Mouse (Mus musculus) heart, adult 2 months (tissue): ENCODE results near the gene Crip2.

Experiments
- CTCF ChIP-seq: fragments of 200-600 bp; IDR thresholded peaks from 2 replicates; pipeline ENCODE4 v1.8.1; 2022; ENCODE audit warnings: antibody characterized with exemption, mild to moderate bottlenecking, moderate library complexity
- EP300 ChIP-seq: fragments of 200-500 bp; IDR thresholded peaks from 2 replicates; pipeline ENCODE4 v1.6.1; 2011; ENCODE audit warnings: low read depth, low read length, control low read depth; ENCODE audit not compliant: insufficient read depth
- POLR2A ChIP-seq: fragments of 200-500 bp; IDR thresholded peaks from 2 replicates; pipeline ENCODE4 v1.6.1; 2011; ENCODE audit warnings: mild to moderate bottlenecking, low read depth, low read length, control low read depth; ENCODE audit not compliant: insufficient read depth

DNA sequence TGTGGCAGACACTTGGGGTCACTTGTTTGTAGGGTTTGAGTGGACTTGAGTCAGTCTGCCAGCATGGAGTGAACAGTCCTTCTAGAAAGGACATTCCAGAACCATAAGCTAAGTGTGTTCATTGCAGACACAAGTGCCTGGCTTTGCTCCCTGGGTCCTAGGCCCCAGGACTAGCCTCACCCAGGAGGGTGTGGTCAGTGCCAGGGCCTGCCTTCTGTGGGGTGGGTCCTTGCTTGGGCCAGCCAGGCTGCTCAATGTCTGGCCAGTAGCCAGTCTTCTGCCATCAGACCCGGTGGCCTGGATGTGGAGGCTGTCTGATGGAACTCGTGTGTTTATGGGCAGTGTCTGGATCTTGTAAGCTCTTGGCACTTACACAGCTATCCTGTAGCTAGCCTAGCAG is 7.5 kb upstream of the Crip2 start:
- TF ChIP-seq CTCF = no peak
- TF ChIP-seq EP300 = peak; percentile 97
- peak; percentile 35; the same call in 1 of the 2 replicates for TF ChIP-seq POLR2A
